Mouse (Mus musculus) intestine, embryonic 15.5 days (tissue): Measurements from ENCODE around the gene Prkab2. TPM values are rescaled to one million over a fixed set of nuclear protein-coding genes. Genes with fewer than 3 reads are reported as not detected.

Experiments used
- ATAC-seq: fragments of 200-750 bp; cut with Nextera tagmentation; 2 replicates; pipeline ENCODE4 v1.8.0; 2017; ENCODE audit warnings: moderate TSS enrichment, moderate library complexity
- H3K27ac ChIP-seq: fragments of 300-500 bp; sonication (generic); 2 replicates; pipeline ENCODE4 v1.5.1; 2015; ENCODE audit warnings: mild to moderate bottlenecking, inconsistent platforms
- H3K27me3 ChIP-seq: fragments of 300-500 bp; sonication (generic); replicated peaks from 2 replicates; pipeline ENCODE4 v1.6.1; 2015; ENCODE audit warnings: inconsistent platforms
- H3K36me3 ChIP-seq: fragments of 300-500 bp; sonication (generic); 2 replicates; pipeline ENCODE4 v1.6.1; 2015; ENCODE audit warnings: inconsistent platforms
- H3K4me1 ChIP-seq: fragments of 300-500 bp; sonication (generic); replicated peaks from 2 replicates; pipeline ENCODE4 v1.6.1; 2015; ENCODE audit warnings: inconsistent platforms
- H3K4me2 ChIP-seq: fragments of 300-500 bp; sonication (generic); replicated peaks from 2 replicates; pipeline ENCODE4 v1.6.1; 2015; ENCODE audit warnings: mild to moderate bottlenecking, inconsistent platforms
- H3K4me3 ChIP-seq: fragments of 300-500 bp; sonication (generic); replicated peaks from 2 replicates; pipeline ENCODE4 v1.5.1; 2015; ENCODE audit warnings: inconsistent platforms
- H3K9ac ChIP-seq: fragments of 300-500 bp; sonication (generic); 2 replicates; pipeline ENCODE4 v1.6.1; 2015; ENCODE audit warnings: inconsistent platforms
- H3K9me3 ChIP-seq: fragments of 300-500 bp; sonication (generic); 2 replicates; pipeline ENCODE4 v1.6.1; 2016; ENCODE audit warnings: inconsistent platforms
- WGBS: fragments of 180-500 bp; shearing (Covaris S2); methylation state at CpG from one replicate; pipeline ENCODE4 v1.1.7; 2015; 5-methylcytosine and 5-hydroxymethylcytosine counted together
- polyA plus RNA-seq: library from polyadenylated mRNA; unstranded; fragments of >200 nt; fragmentation: Nextera tagmentation; extraction: Ambion mirVana; gene quantifications from 2 replicates; pipeline ENCODE4 v1.2.1, GENCODE M21; 2015

The Prkab2 gene
- polyA plus RNA-seq, 1 experiment from 2014 or later, result 6.7 TPM

DNA sequence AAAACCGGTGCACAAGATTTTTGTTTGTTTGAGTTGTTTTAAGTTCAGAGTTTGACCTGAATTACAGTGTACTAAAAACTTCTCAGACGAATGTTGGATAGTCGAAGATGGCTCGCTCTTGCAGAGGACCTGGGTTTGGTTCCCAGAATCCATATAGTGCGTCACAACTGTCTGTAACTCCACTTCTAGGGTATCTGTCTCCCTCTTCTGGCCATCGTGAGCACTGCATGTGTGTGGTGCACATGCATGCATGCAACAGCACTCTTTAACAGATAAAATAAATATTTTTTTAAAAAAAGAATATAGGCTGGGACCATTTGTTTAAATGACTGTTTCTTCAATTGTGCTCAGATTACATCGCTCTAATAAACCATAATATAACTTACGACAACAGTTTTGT is 3.1 kb upstream of the Prkab2 start:
- Histone ChIP-seq H3K36me3 (no peaks in the 10 kb centered on the region), H3K9ac (no peak overlapping the region), H3K4me1 (peaks cover 14% of the 10 kb centered on the region; the same call in 1 of the 2 replicates), H3K9me3 (no peaks in the 10 kb centered on the region), H3K27ac (no peak overlapping the region), H3K27me3 (no peaks in the 10 kb centered on the region), H3K4me2 (no peak overlapping the region), H3K4me3 (no peak overlapping the region)
- ATAC-seq, result no peak
- WGBS, result 85% methylated on average over 8 of the region's 8 CpGs

- peak; percentile 88 for ATAC-seq
- Histone ChIP-seq H3K27me3 (no peaks in the 10 kb centered on the region), H3K4me3 (peak overlapping the region; percentile 95), H3K4me1 (peaks cover 16% of the 10 kb centered on the region; the same call in 1 of the 2 replicates), H3K4me2 (peak overlapping the region; percentile 85), H3K9ac (peak overlapping the region; percentile 65), H3K36me3 (peaks cover 3% of the 10 kb centered on the region; the same call in 1 of the 2 replicates), H3K9me3 (no peaks in the 10 kb centered on the region), H3K27ac (peak overlapping the region; percentile 63)
- under 1% methylated on average over 44 of the region's 50 CpGs for WGBS
Measured at GRCm38 (mm10) chr3:97658426-97659193, 617 bp downstream of the Prkab2 start.

DNA sequence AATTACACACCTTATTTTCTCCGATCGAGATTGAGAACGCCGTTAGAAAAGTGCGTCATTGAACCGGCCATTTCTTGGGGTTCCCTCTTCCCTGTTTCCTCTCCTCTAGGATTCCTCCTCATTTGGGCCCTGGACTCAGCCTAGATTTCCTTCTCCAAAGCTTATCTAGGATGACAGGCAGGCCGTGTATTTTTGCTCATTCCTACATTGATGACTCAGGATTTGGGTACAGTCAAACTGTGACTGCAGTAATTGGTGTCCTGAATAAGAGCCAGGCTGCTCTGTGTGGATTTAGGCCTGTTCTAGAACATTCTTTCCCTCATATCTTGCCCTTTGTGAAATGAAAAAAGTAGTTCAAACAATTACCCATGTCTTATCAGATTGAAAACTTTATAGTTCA is 1.8 kb downstream of the Prkab2 start:
- H3K4me1 ChIP-seq, result peaks cover 16% of the 10 kb centered on the region; the same call in 1 of the 2 replicates
- H3K4me3 ChIP-seq, result peak overlapping the region; percentile 95
- no peaks in the 10 kb centered on the region for H3K27me3 ChIP-seq
- no peak overlapping the region for H3K27ac ChIP-seq
- H3K4me2 ChIP-seq, result peak overlapping the region; percentile 85
- H3K9me3 ChIP-seq, result no peaks in the 10 kb centered on the region
- no peak overlapping the region for H3K9ac ChIP-seq
- ATAC-seq, result no peak
- peaks cover 8% of the 10 kb centered on the region for H3K36me3 ChIP-seq
- 84% methylated on average over 7 of the region's 7 CpGs for WGBS

- ATAC-seq, result no peak
- WGBS, result 40% methylated on average over 8 of the region's 8 CpGs
- Histone ChIP-seq H3K4me2 (no peak overlapping the region), H3K9me3 (no peaks in the 10 kb centered on the region), H3K27ac (no peak overlapping the region), H3K27me3 (no peaks in the 10 kb centered on the region), H3K36me3 (peaks cover 8% of the 10 kb centered on the region), H3K9ac (no peak overlapping the region), H3K4me1 (peaks cover 16% of the 10 kb centered on the region; the same call in 1 of the 2 replicates), H3K4me3 (no peak overlapping the region)
Measured at GRCm38 (mm10) chr3:97661206-97661605, 3.2 kb downstream of the Prkab2 start.

GRCm38 (mm10) chr3:97665525-97665924 is 7.5 kb downstream of the Prkab2 start:
- Histone ChIP-seq H3K27me3 (no peaks in the 10 kb centered on the region), H3K9me3 (no peaks in the 10 kb centered on the region), H3K4me3 (no peak overlapping the region), H3K27ac (no peak overlapping the region), H3K4me2 (no peak overlapping the region), H3K36me3 (peaks cover 15% of the 10 kb centered on the region), H3K9ac (no peak overlapping the region), H3K4me1 (no peaks in the 10 kb centered on the region)
- ATAC-seq, result no peak
- WGBS, result 58% methylated on average over 9 of the region's 9 CpGs

GRCm38 (mm10) chr3:97666154-97666553 is 8.2 kb downstream of the Prkab2 start:
- Histone ChIP-seq H3K9me3 (no peaks in the 10 kb centered on the region), H3K27me3 (no peaks in the 10 kb centered on the region), H3K9ac (no peak overlapping the region), H3K4me3 (no peak overlapping the region), H3K36me3 (peaks cover 15% of the 10 kb centered on the region), H3K27ac (no peak overlapping the region), H3K4me1 (no peaks in the 10 kb centered on the region), H3K4me2 (no peak overlapping the region)
- 55% methylated on average over 8 of the region's 8 CpGs for WGBS
- ATAC-seq, result no peak

DNA sequence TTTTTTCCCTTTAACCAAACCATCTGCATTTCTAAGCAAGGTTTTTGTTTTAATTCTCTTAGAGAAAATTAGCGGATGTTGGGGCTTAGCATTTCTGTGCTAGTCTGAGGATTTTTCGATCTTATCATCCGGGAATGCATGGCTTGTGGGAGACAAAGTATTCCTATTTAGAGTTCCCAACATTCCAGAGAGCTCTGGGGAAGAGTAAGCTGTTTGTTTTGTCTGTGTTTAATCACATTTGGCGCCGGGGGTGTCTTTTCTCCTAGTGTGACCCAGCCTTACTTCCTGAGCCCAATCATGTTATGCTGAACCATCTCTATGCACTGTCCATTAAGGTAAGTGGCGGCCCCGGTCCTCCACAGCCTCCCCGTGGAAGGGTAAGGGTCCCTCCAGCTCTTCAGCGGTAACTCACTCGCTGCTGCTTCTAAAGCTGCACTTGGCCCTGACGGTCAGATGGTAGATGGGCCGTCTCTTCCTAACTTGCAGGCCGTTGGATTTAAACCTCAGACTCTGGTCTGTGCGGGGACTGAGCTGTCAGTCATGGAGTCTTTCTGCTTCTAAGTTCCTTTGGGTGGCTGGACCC is 9.2 kb downstream of the Prkab2 start:
- Histone ChIP-seq H3K4me3 (no peak overlapping the region), H3K36me3 (peaks cover 14% of the 10 kb centered on the region), H3K27me3 (no peaks in the 10 kb centered on the region), H3K9me3 (no peaks in the 10 kb centered on the region), H3K4me2 (no peak overlapping the region), H3K9ac (no peak overlapping the region), H3K27ac (no peak overlapping the region), H3K4me1 (no peaks in the 10 kb centered on the region)
- 64% methylated on average over 14 of the region's 14 CpGs for WGBS
- ATAC-seq, result no peak

DNA sequence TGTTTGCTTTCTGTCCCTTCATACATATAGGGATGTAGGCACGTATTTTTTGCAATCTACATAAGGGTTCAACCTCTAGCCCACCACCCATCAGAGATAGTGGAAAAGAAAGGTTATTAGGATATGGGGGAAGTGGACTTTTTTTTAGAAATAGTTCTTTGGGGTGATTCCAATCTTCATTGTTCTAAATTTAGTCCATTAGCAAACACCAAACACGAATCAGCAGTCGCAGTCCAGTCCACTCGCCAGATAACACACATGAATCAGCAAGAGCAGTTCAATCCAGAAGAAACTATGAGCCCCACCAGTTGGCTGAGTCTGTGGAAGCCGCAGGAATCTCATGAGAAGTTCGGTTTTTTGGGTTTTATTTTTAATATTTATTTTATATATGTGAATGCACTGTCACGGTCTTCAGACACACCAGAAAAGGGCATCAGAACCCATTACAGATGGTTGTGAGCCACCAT is 16.7 kb downstream of the Prkab2 start, which contains the start of gene Gm17651:
Gene Gm17651 (minus strand): TSS at position 51 of the 467 bp plus-strand sequence.
- H3K9ac ChIP-seq, result no peak within 1 kb of the TSS
- no peak within 1 kb of the TSS for H3K4me2 ChIP-seq
- no peaks in the 10 kb centered on the region for H3K27me3 ChIP-seq
- ATAC-seq, result no peak
- H3K4me1 ChIP-seq, result no peaks in the 10 kb centered on the region
- no peaks in the 10 kb centered on the region for H3K9me3 ChIP-seq
- 89% methylated on average over 7 of the region's 7 CpGs for WGBS
- H3K4me3 ChIP-seq, result no peak within 1 kb of the TSS
- H3K27ac ChIP-seq, result no peak within 1 kb of the TSS
- 0 out of 2 replicates have a peak, but pooled peaks cover 3% of the 10 kb centered on the region for H3K36me3 ChIP-seq

- no peak overlapping the region for H3K9ac ChIP-seq
- H3K27me3 ChIP-seq, result no peaks in the 10 kb centered on the region
- no peak for ATAC-seq
- no peaks in the 10 kb centered on the region for H3K9me3 ChIP-seq
- WGBS, result 91% methylated on average over 3 of the region's 3 CpGs
- H3K27ac ChIP-seq, result no peak overlapping the region
- H3K4me1 ChIP-seq, result 0 out of 2 replicates have a peak, but pooled peaks cover 3% of the 10 kb centered on the region
- H3K36me3 ChIP-seq, result no peaks in the 10 kb centered on the region
- no peak overlapping the region for H3K4me2 ChIP-seq
- no peak overlapping the region for H3K4me3 ChIP-seq
Measured at GRCm38 (mm10) chr3:97676126-97676525, 18.1 kb downstream of the Prkab2 start.

- 95% methylated on average over 3 of the region's 3 CpGs for WGBS
- no peak for ATAC-seq
- no peak overlapping the region for H3K9ac ChIP-seq
Measured at GRCm38 (mm10) chr3:97678416-97678815, 20.4 kb downstream of the Prkab2 start.

GRCm38 (mm10) chr3:97680631-97681320 is 22.8 kb downstream of the Prkab2 start:
- Histone ChIP-seq H3K4me2 (peak overlapping the region; percentile 75), H3K4me3 (peak overlapping the region; percentile 38), H3K4me1 (peaks cover 16% of the 10 kb centered on the region), H3K36me3 (no peaks in the 10 kb centered on the region), H3K9me3 (no peaks in the 10 kb centered on the region), H3K27ac (no peak overlapping the region), H3K9ac (peak overlapping the region; percentile 15), H3K27me3 (no peaks in the 10 kb centered on the region)
- 5% methylated on average over 28 of the region's 28 CpGs for WGBS
- peak; percentile 57 for ATAC-seq

More at GRCm38 (mm10) chr3:97678416-97678815, 20.4 kb downstream of the Prkab2 start:
- Histone ChIP-seq H3K36me3 (no peaks in the 10 kb centered on the region), H3K4me1 (peaks cover 10% of the 10 kb centered on the region), H3K9me3 (no peaks in the 10 kb centered on the region), H3K4me2 (no peak overlapping the region), H3K27me3 (no peaks in the 10 kb centered on the region), H3K27ac (no peak overlapping the region), H3K4me3 (no peak overlapping the region)
